Mouse (Mus musculus) brain, embryonic 14.5 days (tissue): ENCODE data around the gene Grip1. TPM values are rescaled to one million over a fixed set of nuclear protein-coding genes. Genes with fewer than 3 reads are reported as not detected.

Experiments
- DNase-seq: peaks from one replicate; pipeline ENCODE4 v3.0.0-alpha.2; 2011; ENCODE audit warnings: low read depth
- CTCF ChIP-seq: fragments of 200-500 bp; IDR thresholded peaks from 2 replicates; pipeline ENCODE4 v1.5.1; 2012; ENCODE audit warnings: inconsistent platforms, mild to moderate bottlenecking, moderate library complexity, borderline replicate concordance; ENCODE audit not compliant: insufficient read depth, insufficient read length; ENCODE audit errors: extremely low read depth
- POLR2A ChIP-seq: fragments of 200-500 bp; IDR thresholded peaks from 2 replicates; pipeline ENCODE4 v1.6.1; 2012; ENCODE audit warnings: mild to moderate bottlenecking, inconsistent platforms, borderline replicate concordance; ENCODE audit not compliant: poor library complexity, insufficient read depth, insufficient read length, severe bottlenecking; ENCODE audit errors: extremely low read depth
- polyA plus RNA-seq: library from polyadenylated mRNA; depleted of rRNA; stranded (reverse); fragments of >200 nt; gene quantifications from 2 replicates; pipeline ENCODE4 v1.2.3, GENCODE M21; 2012

The Grip1 gene
- polyA plus RNA-seq, 1 experiment: 20.2 TPM

GRCm38 (mm10) chr10:119806151-119806550 is 352.5 kb downstream of the Grip1 start:
- DNase-seq: peak; percentile 81
- TF ChIP-seq POLR2A (no peak), CTCF (no peak)

- DNase-seq: no peak
- TF ChIP-seq POLR2A: no peak
- TF ChIP-seq CTCF: no peak
Observed at GRCm38 (mm10) chr10:119808384-119808783, 354.8 kb downstream of the Grip1 start.

GRCm38 (mm10) chr10:119814087-119814486 is 360.5 kb downstream of the Grip1 start:
- DNase-seq: no peak
- 0 out of 2 replicates have a peak, but pooled peaks have one; percentile 4 for TF ChIP-seq CTCF
- TF ChIP-seq POLR2A: no peak

GRCm38 (mm10) chr10:119816001-119816400 is 362.4 kb downstream of the Grip1 start:
- no peak for DNase-seq
- TF ChIP-seq CTCF (no peak), POLR2A (no peak)

- no peak for TF ChIP-seq CTCF
- no peak for TF ChIP-seq POLR2A
- peak; percentile 83 for DNase-seq
Observed at GRCm38 (mm10) chr10:119818381-119818780, 364.8 kb downstream of the Grip1 start.

GRCm38 (mm10) chr10:119819102-119819681 is 365.6 kb downstream of the Grip1 start:
- TF ChIP-seq POLR2A (0 out of 2 replicates have a peak, but pooled peaks have one; percentile 26), CTCF (no peak)
- peak; percentile 80 for DNase-seq

- TF ChIP-seq CTCF (no peak), POLR2A (no peak)
- peak; percentile 74 for DNase-seq
Observed at GRCm38 (mm10) chr10:119819740-119820139, 366.1 kb downstream of the Grip1 start.

GRCm38 (mm10) chr10:119820428-119820827 is 366.8 kb downstream of the Grip1 start:
- TF ChIP-seq POLR2A: no peak
- no peak for TF ChIP-seq CTCF
- peak; percentile 65 for DNase-seq

- no peak for DNase-seq
- TF ChIP-seq CTCF (no peak), POLR2A (no peak)
Observed at GRCm38 (mm10) chr10:119823691-119824090, 370.1 kb downstream of the Grip1 start.

- TF ChIP-seq POLR2A (no peak), CTCF (no peak)
- DNase-seq: no peak
Observed at GRCm38 (mm10) chr10:119824521-119824920, 370.9 kb downstream of the Grip1 start.

- TF ChIP-seq CTCF: no peak
- peak; percentile 68 for DNase-seq
Observed at GRCm38 (mm10) chr10:119830388-119830956, 376.8 kb downstream of the Grip1 start.

GRCm38 (mm10) chr10:119831086-119831485 is 377.5 kb downstream of the Grip1 start:
- no peak for TF ChIP-seq CTCF
- TF ChIP-seq POLR2A: no peak
- DNase-seq: no peak

GRCm38 (mm10) chr10:119833334-119833733 is 379.7 kb downstream of the Grip1 start:
- DNase-seq: no peak

GRCm38 (mm10) chr10:119834122-119834521 is 380.5 kb downstream of the Grip1 start:
- no peak for DNase-seq
- TF ChIP-seq POLR2A (no peak), CTCF (no peak)

More at GRCm38 (mm10) chr10:119833334-119833733, 379.7 kb downstream of the Grip1 start:
- TF ChIP-seq CTCF (no peak), POLR2A (no peak)

- TF ChIP-seq CTCF (no peak), POLR2A (no peak)
- no peak for DNase-seq
Observed at GRCm38 (mm10) chr10:119839645-119840044, 386.0 kb downstream of the Grip1 start.

- DNase-seq: no peak
- no peak for TF ChIP-seq CTCF
- no peak for TF ChIP-seq POLR2A
Observed at GRCm38 (mm10) chr10:119842004-119842403, 388.4 kb downstream of the Grip1 start.
